Mouse (Mus musculus): ENCODE measurements at regions not wholly inside any gene's neighbourhood (a gene's known extent, or its start where the extent isn't known, plus 50 kb on each side); places are given as distances from the start of the nearest gene placed in this dataset.

GRCm38 (mm10) chr2:117660217-117660924, 317.6 kb upstream of the Rasgrp1 start:
- TF ChIP-seq CTCF (IDR thresholded peaks at IDR 0.05; ENCODE audit: extremely low read depth, insufficient read length, insufficient replicate concordance, low read depth, low read length) = no peak
- TF ChIP-seq POLR2A (IDR thresholded peaks at IDR 0.05; ENCODE audit: low read depth, low read length) = no peak

Measured in small intestine, adult 2 months (tissue).